Mouse (Mus musculus): Measurements from ENCODE around the gene Cycs.

- TF ChIP-seq EP300 (optimal IDR thresholded peaks at IDR 0.05) (no peak), CTCF (IDR thresholded peaks at IDR 0.05; ENCODE audit: low read depth) (no peak)
These were observed 23.8 kb downstream of the Cycs start for GRCm38 (mm10) chr6:50542535-50542934.

All from stomach, postnatal 0 days (tissue).